Mouse (Mus musculus) ES-E14 (cell line): Measurements from ENCODE around the gene Wbp1l. TPM values are rescaled to one million over a fixed set of nuclear protein-coding genes. Genes with fewer than 3 reads are reported as not detected.
A peak's percentile ranks its signal among the peaks of the same experiment; 100 is the strongest.

ENCODE experiments used
- DNase-seq: peaks from one replicate; pipeline ENCODE4 v3.0.0-alpha.2; 2013; ENCODE audit warnings: low read depth, low spot score
- H3K27ac ChIP-seq: 2 replicates; pipeline ENCODE4 v1.5.1; 2012; ENCODE audit warnings: low read depth, mild to moderate bottlenecking, low read length, moderate library complexity, mixed read lengths; ENCODE audit not compliant: poor library complexity, insufficient read depth, severe bottlenecking
- H3K36me3 ChIP-seq: 2 replicates; pipeline ENCODE4 v1.6.1; 2012; ENCODE audit warnings: mild to moderate bottlenecking, low read length, moderate library complexity, mixed read lengths; ENCODE audit not compliant: control insufficient read depth, poor library complexity, insufficient read depth, severe bottlenecking
- H3K4me1 ChIP-seq, 2 experiments: fragments of 150-350 bp in 1 of 2; sonication (generic) in 1 of 2; 2 replicates each; pipeline ENCODE4 v1.6.1; 2012; ENCODE audit warnings: low read length in 2 of 2, mild to moderate bottlenecking in 1 of 2, mixed read lengths in 1 of 2; ENCODE audit not compliant: control insufficient read depth in 2 of 2, insufficient read depth in 2 of 2, poor library complexity in 1 of 2
- H3K4me3 ChIP-seq, 2 experiments: fragments of 150-350 bp in 1 of 2; sonication (generic) in 1 of 2; 2 replicates each; pipeline ENCODE4 v1.5.1; 2012; ENCODE audit warnings: low read length in 2 of 2, low read depth in 1 of 2, mild to moderate bottlenecking in 1 of 2, mixed read lengths in 1 of 2; ENCODE audit not compliant: insufficient read depth in 1 of 2, poor library complexity in 1 of 2, severe bottlenecking in 1 of 2
- H3K9ac ChIP-seq: 2 replicates; pipeline ENCODE4 v1.6.1; 2012; ENCODE audit warnings: low read depth, mild to moderate bottlenecking, low read length, mixed read lengths; ENCODE audit not compliant: poor library complexity, insufficient read depth, severe bottlenecking
- H3K9me3 ChIP-seq: fragments of 150-350 bp; sonication (generic); 2 replicates; pipeline ENCODE4 v1.6.1; 2012; ENCODE audit warnings: low read depth, mild to moderate bottlenecking, low read length; ENCODE audit not compliant: control insufficient read depth, insufficient read depth
- CHD2 ChIP-seq: IDR thresholded peaks from 2 replicates; pipeline ENCODE4 v1.6.1; 2014; ENCODE audit warnings: mild to moderate bottlenecking, low read depth, low read length, inconsistent platforms
- HCFC1 ChIP-seq: IDR thresholded peaks from 2 replicates; pipeline ENCODE4 v1.6.1; 2012; ENCODE audit warnings: low read length, inconsistent platforms, borderline replicate concordance; ENCODE audit not compliant: insufficient read depth
- MAFK ChIP-seq: IDR thresholded peaks from 2 replicates; pipeline ENCODE4 v1.6.1; 2014; ENCODE audit warnings: mild to moderate bottlenecking, low read depth, low read length, inconsistent platforms; ENCODE audit not compliant: insufficient read depth
- ZC3H11A ChIP-seq: IDR thresholded peaks from 2 replicates; pipeline ENCODE4 v1.6.1; 2012; ENCODE audit warnings: low read depth, mild to moderate bottlenecking, inconsistent platforms, low read length, borderline replicate concordance
- ZNF384 ChIP-seq: IDR thresholded peaks from 2 replicates; pipeline ENCODE4 v1.6.1; 2012; ENCODE audit warnings: low read depth, low read length, inconsistent platforms
- in situ Hi-C, 2 experiments: fragments of 600-800 bp; cut with MboI; formaldehyde crosslinking; loops; one replicate each; pipeline ENCODE4 v1.15.1; 2025; ENCODE audit warnings: low sequenced_read_pairs in 2 of 2, inconsistent platforms in 1 of 2; ENCODE audit not compliant: unreplicated experiment in 2 of 2
- total RNA-seq: library from RNA; depleted of rRNA; stranded (reverse); fragments of 300-350 nt; gene quantifications from 2 replicates; pipeline ENCODE4 v1.2.3, GENCODE M21; 2012

The Wbp1l gene
- total RNA-seq, 1 experiment = 40.2 TPM

DNA sequence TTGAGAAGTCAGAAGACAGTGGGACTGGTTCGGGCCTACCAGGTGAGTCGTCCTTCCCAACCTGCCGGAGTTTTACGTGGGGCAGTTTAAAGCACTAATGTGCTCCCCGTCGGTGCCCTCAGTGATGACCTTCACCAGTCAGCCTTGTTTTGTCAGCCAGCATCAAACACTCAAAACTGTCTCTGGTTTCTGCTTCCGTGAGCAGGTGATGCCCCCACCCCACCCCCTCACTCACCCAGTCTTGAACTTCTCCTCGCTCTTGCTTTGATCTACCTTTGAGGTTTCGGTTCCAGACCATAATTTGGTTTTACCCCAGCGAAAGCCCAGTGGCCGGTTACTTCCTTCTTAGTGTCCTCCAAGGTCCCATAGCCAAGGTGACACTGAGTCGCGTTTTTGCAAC, 7.8 kb downstream of the Wbp1l start:
- no peak for DNase-seq
- H3K4me1 ChIP-seq = peaks cover 0 to 8% of the 10 kb centered on the region in 2 experiments; a peak in 2 of 4 replicates
- no peak overlapping the region for H3K4me3 ChIP-seq
- no peak overlapping the region for H3K9ac ChIP-seq
- no peaks in the 10 kb centered on the region for H3K9me3 ChIP-seq
- in situ Hi-C loops = no loop called here
- H3K36me3 ChIP-seq = no peaks in the 10 kb centered on the region
- no peak overlapping the region for H3K27ac ChIP-seq
- no peak for TF ChIP-seq CHD2
- no peak for TF ChIP-seq HCFC1
- no peak for TF ChIP-seq ZC3H11A

DNA sequence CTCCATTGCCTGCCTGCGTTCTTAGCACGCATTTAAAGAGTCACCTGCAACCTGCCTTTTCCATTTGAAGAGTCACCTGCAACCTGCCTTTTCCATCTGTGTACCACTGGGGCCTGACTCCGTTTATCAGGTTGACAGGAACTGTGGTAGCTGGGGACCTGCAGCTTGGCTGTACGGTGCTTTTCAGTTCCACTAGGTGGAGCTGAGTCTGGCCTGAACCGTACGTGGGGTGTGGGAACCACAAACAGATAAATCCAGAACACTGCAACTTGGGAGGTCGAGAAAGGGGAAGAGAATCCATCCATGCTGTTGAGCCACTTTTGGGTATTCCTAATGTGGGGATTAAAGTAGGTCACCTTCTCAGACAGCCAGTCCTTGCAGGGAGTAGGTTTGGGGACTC, 8.5 kb downstream of the Wbp1l start:
- H3K4me1 ChIP-seq = peaks cover 0 to 8% of the 10 kb centered on the region in 2 experiments; a peak in 2 of 4 replicates
- no peaks in the 10 kb centered on the region for H3K36me3 ChIP-seq
- no peak overlapping the region for H3K9ac ChIP-seq
- no peak overlapping the region for H3K4me3 ChIP-seq
- in situ Hi-C loops = no loop called here
- no peak overlapping the region for H3K27ac ChIP-seq
- DNase-seq = no peak
- no peaks in the 10 kb centered on the region for H3K9me3 ChIP-seq
- TF ChIP-seq ZC3H11A (no peak), ZNF384 (no peak), CHD2 (no peak), HCFC1 (no peak), MAFK (no peak)

DNA sequence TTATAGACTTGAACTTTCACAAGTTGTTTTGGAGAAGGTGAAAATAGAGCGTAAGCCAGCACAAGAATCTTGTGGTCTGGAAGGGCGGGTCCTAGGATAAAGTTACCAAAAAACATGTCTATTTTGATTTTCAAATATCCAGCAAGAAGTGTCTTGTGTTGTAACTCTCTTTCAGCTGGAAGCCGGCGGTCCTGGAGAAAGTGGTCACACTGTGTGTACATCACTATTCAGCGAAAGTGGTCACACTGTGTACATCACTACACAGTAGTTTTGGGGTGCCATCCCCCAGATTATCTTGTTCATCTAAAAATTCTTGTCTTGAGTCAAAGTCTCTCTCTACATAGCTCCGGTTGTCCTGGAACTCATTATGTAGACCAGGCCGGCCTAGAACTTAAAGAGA, 9.3 kb downstream of the Wbp1l start:
- Histone ChIP-seq H3K4me1 (peaks cover 0 to 8% of the 10 kb centered on the region in 2 experiments; a peak in 2 of 4 replicates), H3K36me3 (no peaks in the 10 kb centered on the region), H3K9me3 (no peaks in the 10 kb centered on the region), H3K9ac (no peak overlapping the region), H3K27ac (no peak overlapping the region), H3K4me3 (no peak overlapping the region)
- no peak for DNase-seq
- in situ Hi-C loops = no loop called here
- no peak for TF ChIP-seq MAFK
- TF ChIP-seq CHD2 = no peak

DNA sequence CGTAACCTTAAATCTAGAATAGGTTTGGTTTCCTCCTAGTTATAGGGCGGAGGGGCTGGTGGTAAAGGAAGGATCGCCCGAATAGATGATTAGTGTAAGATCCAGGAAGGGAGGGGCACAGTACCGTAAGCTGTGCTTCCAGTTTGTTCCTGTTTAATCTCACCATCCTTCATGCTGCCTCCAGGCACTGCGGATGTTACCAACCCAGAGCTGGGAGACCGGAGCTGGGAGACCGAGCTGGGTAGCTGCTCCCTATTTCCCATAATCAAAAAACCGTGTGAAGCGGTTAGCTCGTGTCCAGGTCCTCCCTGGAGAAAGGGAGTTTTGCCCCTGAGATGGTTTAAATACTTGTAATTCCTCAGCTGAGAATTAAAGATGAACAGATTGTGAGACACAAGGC, 17.5 kb downstream of the Wbp1l start:
- Histone ChIP-seq H3K9me3 (no peaks in the 10 kb centered on the region), H3K4me3 (no peak overlapping the region), H3K36me3 (peaks cover 2% of the 10 kb centered on the region; the same call in 1 of the 2 replicates), H3K9ac (peak overlapping the region; percentile 24; the same call in 1 of the 2 replicates), H3K4me1 (peaks cover 7 to 18% of the 10 kb centered on the region in 2 experiments), H3K27ac (no peak overlapping the region; the same call in 1 of the 2 replicates)
- in situ Hi-C loops = no loop called here
- DNase-seq = no peak
- TF ChIP-seq MAFK = no peak
- TF ChIP-seq ZC3H11A = no peak
- no peak for TF ChIP-seq HCFC1
- no peak for TF ChIP-seq CHD2

DNA sequence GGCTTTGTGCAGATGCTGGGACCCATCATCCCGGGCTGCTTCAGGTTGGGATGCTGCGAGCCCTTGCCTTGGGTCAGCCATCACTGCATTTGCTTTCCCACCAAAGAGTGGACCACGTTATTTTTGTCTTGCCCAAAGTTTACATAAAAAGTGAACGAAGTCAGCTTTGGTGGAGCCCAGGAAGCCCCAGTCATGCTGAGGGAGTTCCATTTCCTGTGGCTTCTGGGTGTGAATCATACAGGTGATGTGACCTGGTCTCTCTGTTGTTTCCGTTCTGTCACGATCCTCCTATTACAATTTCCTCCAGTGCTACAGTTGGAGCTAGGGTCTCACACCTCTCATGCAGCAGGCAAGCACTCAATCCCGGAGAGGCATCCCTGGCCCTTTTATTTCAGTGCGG, 18.5 kb downstream of the Wbp1l start:
- Histone ChIP-seq H3K9me3 (no peaks in the 10 kb centered on the region), H3K4me3 (no peak overlapping the region), H3K9ac (no peak overlapping the region), H3K27ac (no peak overlapping the region), H3K36me3 (peaks cover 2% of the 10 kb centered on the region; the same call in 1 of the 2 replicates), H3K4me1 (peaks cover 9 to 27% of the 10 kb centered on the region in 2 experiments)
- in situ Hi-C loops = no loop called here
- DNase-seq = no peak
- TF ChIP-seq MAFK = no peak
- no peak for TF ChIP-seq HCFC1
- no peak for TF ChIP-seq ZC3H11A
- TF ChIP-seq ZNF384 = no peak
- no peak for TF ChIP-seq CHD2
